Mouse (Mus musculus) thymus, adult 2 months (tissue): ENCODE results near the gene Eya4. TPM values are rescaled to one million over a fixed set of nuclear protein-coding genes. Genes with fewer than 3 reads are reported as not detected.

Experiments used
- DNase-seq: peaks from one replicate; pipeline ENCODE4 v3.0.0; 2021
- H3K27ac ChIP-seq: fragments of 200-500 bp; 2 replicates; pipeline ENCODE4 v1.5.1; 2012; ENCODE audit warnings: low read length, control low read depth; ENCODE audit not compliant: control insufficient read depth, insufficient read depth
- H3K27me3 ChIP-seq: fragments of 200-500 bp; 2 replicates; pipeline ENCODE4 v1.6.1; 2012; ENCODE audit warnings: mild to moderate bottlenecking, low read length, moderate library complexity, mixed read lengths; ENCODE audit not compliant: control insufficient read depth, insufficient read depth
- H3K36me3 ChIP-seq: fragments of 200-500 bp; 2 replicates; pipeline ENCODE4 v1.6.1; 2012; ENCODE audit warnings: mild to moderate bottlenecking, low read length, moderate library complexity; ENCODE audit not compliant: control insufficient read depth, insufficient read depth
- H3K4me1 ChIP-seq: fragments of 200-500 bp; replicated peaks from 2 replicates; pipeline ENCODE4 v1.6.1; 2012; ENCODE audit warnings: low read length; ENCODE audit not compliant: control insufficient read depth, insufficient read depth
- H3K4me3 ChIP-seq: fragments of 200-500 bp; 2 replicates; pipeline ENCODE4 v1.5.1; 2012; ENCODE audit warnings: mild to moderate bottlenecking, low read length, control low read depth, moderate library complexity; ENCODE audit not compliant: control insufficient read depth, insufficient read depth
- CTCF ChIP-seq: fragments of 200-500 bp; IDR thresholded peaks from 2 replicates; pipeline ENCODE4 v1.5.1; 2012; ENCODE audit warnings: mild to moderate bottlenecking, control low read depth, low read length, moderate library complexity, borderline replicate concordance; ENCODE audit not compliant: control insufficient read depth, poor library complexity, insufficient read depth; ENCODE audit errors: extremely low read depth
- POLR2A ChIP-seq: fragments of 200-500 bp; IDR thresholded peaks from 2 replicates; pipeline ENCODE4 v1.6.1; 2012; ENCODE audit warnings: mild to moderate bottlenecking, low read length, control low read depth, moderate library complexity; ENCODE audit not compliant: control insufficient read depth, poor library complexity, insufficient read depth; ENCODE audit errors: extremely low read depth
- WGBS: fragments of 180-500 bp; shearing (Covaris S2); methylation state at CpG from one replicate; pipeline ENCODE4 v1.1.7; 2018; 5-methylcytosine and 5-hydroxymethylcytosine counted together
- polyA plus RNA-seq: library from polyadenylated mRNA; depleted of rRNA; stranded (reverse); fragments of >200 nt; gene quantifications from 2 replicates; pipeline ENCODE4 v1.2.3, GENCODE M21; 2012

Eya4 gene
- polyA plus RNA-seq, 1 experiment = 3.3 TPM

GRCm38 (mm10) chr10:23189836-23190235 is 160.8 kb downstream of the Eya4 start:
- Histone ChIP-seq H3K36me3 (no peaks in the 10 kb centered on the region), H3K27me3 (no peaks in the 10 kb centered on the region), H3K4me3 (no peak overlapping the region), H3K4me1 (no peaks in the 10 kb centered on the region), H3K27ac (no peak overlapping the region)
- 78% methylated on average over 10 of the region's 10 CpGs for WGBS
- DNase-seq = no peak
- TF ChIP-seq CTCF = no peak
- no peak for TF ChIP-seq POLR2A

GRCm38 (mm10) chr10:23185391-23185790 is 165.2 kb downstream of the Eya4 start:
- H3K4me1 ChIP-seq = no peaks in the 10 kb centered on the region
- no peak for DNase-seq
- H3K4me3 ChIP-seq = no peak overlapping the region
- TF ChIP-seq CTCF = no peak
- TF ChIP-seq POLR2A = no peak
- H3K27ac ChIP-seq = no peak overlapping the region
- WGBS = 95% methylated on average over 6 of the region's 6 CpGs
- no peaks in the 10 kb centered on the region for H3K36me3 ChIP-seq
- no peaks in the 10 kb centered on the region for H3K27me3 ChIP-seq

- Histone ChIP-seq H3K4me3 (no peak overlapping the region), H3K27ac (no peak overlapping the region), H3K27me3 (no peaks in the 10 kb centered on the region), H3K36me3 (no peaks in the 10 kb centered on the region), H3K4me1 (no peaks in the 10 kb centered on the region)
- TF ChIP-seq POLR2A = no peak
- TF ChIP-seq CTCF = no peak
- DNase-seq = no peak
- 93% methylated on average over 11 of the region's 11 CpGs for WGBS
Measured at GRCm38 (mm10) chr10:23181572-23182493, 168.8 kb downstream of the Eya4 start.

GRCm38 (mm10) chr10:23179285-23179684 is 171.3 kb downstream of the Eya4 start:
- Histone ChIP-seq H3K27ac (no peak overlapping the region), H3K27me3 (no peaks in the 10 kb centered on the region), H3K36me3 (no peaks in the 10 kb centered on the region), H3K4me3 (no peak overlapping the region), H3K4me1 (no peaks in the 10 kb centered on the region)
- 75% methylated on average over 6 of the region's 6 CpGs for WGBS
- no peak for DNase-seq
- TF ChIP-seq POLR2A = no peak
- TF ChIP-seq CTCF = no peak

- 71% methylated on average over 5 of the region's 5 CpGs for WGBS
- Histone ChIP-seq H3K27ac (no peak overlapping the region), H3K36me3 (no peaks in the 10 kb centered on the region), H3K4me3 (no peak overlapping the region), H3K4me1 (no peaks in the 10 kb centered on the region), H3K27me3 (no peaks in the 10 kb centered on the region)
- no peak for DNase-seq
- TF ChIP-seq CTCF (no peak), POLR2A (no peak)
Measured at GRCm38 (mm10) chr10:23177347-23178046, 173.1 kb downstream of the Eya4 start.

- no peak overlapping the region for H3K4me3 ChIP-seq
- no peaks in the 10 kb centered on the region for H3K4me1 ChIP-seq
- H3K27me3 ChIP-seq = no peaks in the 10 kb centered on the region
- WGBS = 43% methylated on average over 8 of the region's 8 CpGs
- DNase-seq = no peak
- H3K27ac ChIP-seq = no peak overlapping the region
- no peak for TF ChIP-seq POLR2A
- H3K36me3 ChIP-seq = no peaks in the 10 kb centered on the region
Measured at GRCm38 (mm10) chr10:23176666-23177346, 173.8 kb downstream of the Eya4 start.
